Mouse (Mus musculus): ENCODE data around the gene Adamts9. TPM values are rescaled to one million over a fixed set of nuclear protein-coding genes. Genes with fewer than 3 reads are reported as not detected.

The Adamts9 gene
- polyA plus RNA-seq, 1 experiment from 2014 or later, result 5.1 TPM

DNA sequence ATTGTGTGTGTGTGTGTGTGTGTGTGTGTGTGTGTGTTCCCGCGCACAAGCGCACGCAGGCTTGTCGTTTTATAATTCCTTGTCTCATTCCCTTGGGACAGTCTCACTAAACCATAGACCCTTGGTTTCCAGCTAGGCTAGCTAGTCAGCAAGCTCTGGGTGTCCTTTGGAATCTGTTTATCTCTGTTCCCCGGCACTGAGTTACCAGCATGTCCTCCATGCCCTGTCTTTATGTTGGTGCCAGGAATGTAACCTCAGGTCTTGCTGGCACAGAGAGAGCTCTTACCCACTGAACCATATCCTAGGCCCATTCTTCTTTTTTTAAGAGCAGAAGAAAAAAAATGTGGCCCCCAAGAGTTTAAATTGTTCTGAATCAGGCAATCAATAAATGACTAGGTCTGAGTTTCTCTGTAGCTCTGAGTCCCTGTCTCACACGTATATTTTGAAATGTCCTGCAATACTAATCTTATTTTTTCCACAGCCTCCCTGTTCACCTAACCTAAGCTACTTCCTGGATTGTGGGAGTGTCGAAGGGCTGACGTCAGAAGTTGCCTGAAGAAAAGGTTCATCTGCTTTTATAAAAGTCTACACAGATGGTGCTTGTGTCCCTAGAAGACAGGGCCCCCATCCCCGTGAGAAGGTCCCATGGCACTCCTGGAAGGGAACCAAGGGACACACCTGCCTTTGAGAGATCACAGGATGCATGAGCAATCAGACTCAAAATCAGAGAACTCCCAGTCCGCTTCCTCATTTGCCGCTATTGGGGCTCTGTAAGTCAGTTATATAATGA is 84.4 kb downstream of the Adamts9 start:
- Histone ChIP-seq H3K27me3 (replicated peaks) (no peaks in the 10 kb centered on the region), H3K9me3 (no peaks in the 10 kb centered on the region), H3K9ac (no peak overlapping the region), H3K27ac (replicated peaks) (no peak overlapping the region), H3K4me3 (no peak overlapping the region), H3K4me1 (peaks cover 53% of the 10 kb centered on the region), H3K4me2 (no peak overlapping the region), H3K36me3 (peaks cover 48% of the 10 kb centered on the region)
- 74% methylated on average over 12 of the region's 12 CpGs for WGBS
- no peak for ATAC-seq (ENCODE audit: extremely low read depth, insufficient number of reproducible peaks, low FRiP score, low TSS enrichment)

DNA sequence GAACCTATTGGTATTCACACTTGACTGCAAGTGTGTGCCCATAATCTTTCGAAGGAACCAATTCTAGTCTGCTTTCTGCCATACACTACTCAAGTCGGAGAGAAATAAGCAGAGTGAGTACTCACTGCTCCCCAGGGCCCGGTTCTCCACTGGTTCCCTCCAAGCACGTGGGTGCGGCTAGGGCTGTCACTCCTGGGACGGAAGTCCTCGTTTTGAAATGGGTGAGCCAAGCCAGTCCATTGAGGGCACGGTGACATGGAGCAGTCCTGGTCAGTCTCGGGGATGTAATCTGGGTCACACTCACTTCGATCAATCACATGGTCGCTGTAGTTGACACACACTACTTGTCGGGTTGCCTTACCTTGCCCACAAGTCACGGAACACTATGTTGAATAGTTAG is 85.5 kb downstream of the Adamts9 start:
- no peak overlapping the region for H3K9ac ChIP-seq
- WGBS, result 86% methylated on average over 13 of the region's 13 CpGs
- no peak overlapping the region for H3K27ac ChIP-seq (replicated peaks)
- H3K4me2 ChIP-seq, result no peak overlapping the region
- H3K27me3 ChIP-seq (replicated peaks), result no peaks in the 10 kb centered on the region
- H3K4me1 ChIP-seq, result peaks cover 42% of the 10 kb centered on the region
- no peak overlapping the region for H3K4me3 ChIP-seq
- H3K36me3 ChIP-seq, result peaks cover 43% of the 10 kb centered on the region
- H3K9me3 ChIP-seq, result no peaks in the 10 kb centered on the region
- ATAC-seq (ENCODE audit: extremely low read depth, insufficient number of reproducible peaks, low FRiP score, low TSS enrichment), result no peak

DNA sequence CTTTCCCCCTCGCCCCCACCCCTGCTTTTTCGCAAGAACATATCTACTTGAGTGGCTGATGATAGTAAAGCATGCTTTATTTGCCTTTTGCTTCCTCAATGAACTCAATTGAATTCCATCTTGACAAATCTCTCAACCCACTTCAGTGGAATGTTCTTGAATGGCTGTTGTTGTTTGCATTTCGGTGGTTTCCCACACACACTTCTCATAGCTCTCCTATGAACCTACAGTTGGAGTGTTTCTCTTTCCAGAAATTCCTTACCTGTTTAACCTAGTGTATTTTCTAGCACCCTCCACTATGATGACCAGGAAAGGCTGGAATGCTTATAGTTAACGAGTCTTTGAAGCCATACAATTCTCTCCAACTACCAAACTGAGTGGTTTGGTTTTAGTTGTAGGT is 88.4 kb downstream of the Adamts9 start:
- no peak overlapping the region for H3K9ac ChIP-seq
- no peak overlapping the region for H3K4me2 ChIP-seq
- H3K4me3 ChIP-seq, result no peak overlapping the region
- H3K27ac ChIP-seq (replicated peaks), result no peak overlapping the region
- H3K36me3 ChIP-seq, result peaks cover 46% of the 10 kb centered on the region
- 67% methylated on average over 4 of the region's 4 CpGs for WGBS
- ATAC-seq (ENCODE audit: extremely low read depth, insufficient number of reproducible peaks, low FRiP score, low TSS enrichment), result no peak
- H3K4me1 ChIP-seq, result peaks cover 41% of the 10 kb centered on the region
- H3K27me3 ChIP-seq (replicated peaks), result no peaks in the 10 kb centered on the region
- H3K9me3 ChIP-seq, result no peaks in the 10 kb centered on the region

DNA sequence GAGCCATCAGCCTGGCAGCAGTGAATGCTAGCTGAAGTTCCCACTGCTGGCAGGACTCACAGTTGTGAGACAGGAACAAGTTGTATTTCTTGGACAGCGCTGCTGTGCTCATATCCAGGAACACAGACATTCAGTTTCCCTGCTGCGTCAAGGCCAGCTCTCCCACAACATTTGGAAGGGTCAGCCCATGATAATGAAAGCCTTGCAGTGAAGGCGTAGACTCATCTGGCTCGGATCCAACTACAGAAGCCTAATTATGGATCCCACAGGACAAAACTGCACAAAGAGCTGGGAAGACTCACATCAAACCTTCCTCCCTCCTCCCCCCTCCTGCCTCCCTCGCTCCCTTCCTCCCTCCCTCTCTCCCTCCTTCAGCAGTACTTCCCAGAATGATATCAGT is 93.0 kb downstream of the Adamts9 start:
- ATAC-seq (ENCODE audit: extremely low read depth, insufficient number of reproducible peaks, low FRiP score, low TSS enrichment), result peak; percentile 67
- H3K36me3 ChIP-seq, result peaks cover 35% of the 10 kb centered on the region
- H3K4me2 ChIP-seq, result peak overlapping the region; percentile 45
- H3K9me3 ChIP-seq, result no peaks in the 10 kb centered on the region
- peak overlapping the region; percentile 50 for H3K9ac ChIP-seq
- peaks cover 53% of the 10 kb centered on the region for H3K4me1 ChIP-seq
- no peaks in the 10 kb centered on the region for H3K27me3 ChIP-seq (replicated peaks)
- WGBS, result 7% methylated on average over 5 of the region's 5 CpGs
- peak overlapping the region; percentile 86 for H3K27ac ChIP-seq (replicated peaks)
- no peak overlapping the region for H3K4me3 ChIP-seq

DNA sequence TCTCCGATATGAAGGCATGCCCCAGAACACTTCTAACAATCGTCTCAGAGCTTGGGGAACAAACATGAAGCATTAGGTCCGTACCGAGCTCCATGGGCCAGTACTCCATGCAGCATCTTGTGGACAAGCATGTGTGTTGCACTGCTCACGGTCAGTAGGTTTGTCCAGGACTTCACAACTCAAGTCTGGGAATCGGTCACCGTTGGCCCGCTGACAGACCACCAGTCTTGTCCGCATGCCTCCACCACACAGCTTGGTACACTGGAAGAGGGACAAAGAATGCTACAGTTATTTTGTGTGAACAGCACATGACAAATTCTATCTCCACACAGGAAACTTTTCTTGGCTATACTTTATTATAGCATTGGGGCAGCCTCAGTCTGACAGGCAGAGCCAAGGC is 94.1 kb downstream of the Adamts9 start:
- Histone ChIP-seq H3K36me3 (peaks cover 41% of the 10 kb centered on the region), H3K27ac (replicated peaks) (peak overlapping the region; percentile 73), H3K4me3 (no peak overlapping the region), H3K9ac (no peak overlapping the region), H3K27me3 (replicated peaks) (no peaks in the 10 kb centered on the region), H3K4me2 (no peak overlapping the region), H3K4me1 (peaks cover 46% of the 10 kb centered on the region), H3K9me3 (no peaks in the 10 kb centered on the region)
- WGBS, result 82% methylated on average over 9 of the region's 9 CpGs
- ATAC-seq (ENCODE audit: extremely low read depth, insufficient number of reproducible peaks, low FRiP score, low TSS enrichment), result no peak

DNA sequence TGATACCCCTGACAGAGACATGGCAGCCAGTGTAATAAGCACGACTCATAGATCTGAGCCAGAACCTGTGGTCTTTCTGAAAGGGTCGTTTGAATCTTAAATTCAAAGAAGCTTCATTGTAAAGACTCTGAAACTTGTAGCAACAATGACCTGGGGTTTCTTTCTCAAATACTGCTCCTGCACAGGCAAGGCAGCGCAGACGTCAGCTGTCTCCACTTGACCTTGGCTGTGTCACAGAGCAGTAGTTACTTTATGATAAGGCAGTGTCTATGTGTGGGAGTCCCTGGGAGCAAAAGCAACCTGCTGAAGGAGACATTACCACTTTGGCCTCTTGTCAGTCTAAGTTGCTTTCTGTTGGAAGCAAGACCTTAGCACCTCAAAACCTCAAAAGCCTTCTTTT is 96.7 kb downstream of the Adamts9 start:
- WGBS, result 27% methylated on average over 4 of the region's 4 CpGs
- H3K4me1 ChIP-seq, result peaks cover 54% of the 10 kb centered on the region
- peak overlapping the region; percentile 73 for H3K27ac ChIP-seq (replicated peaks)
- no peaks in the 10 kb centered on the region for H3K27me3 ChIP-seq (replicated peaks)
- H3K4me3 ChIP-seq, result no peak overlapping the region
- no peak for ATAC-seq (ENCODE audit: extremely low read depth, insufficient number of reproducible peaks, low FRiP score, low TSS enrichment)
- no peak overlapping the region for H3K4me2 ChIP-seq
- H3K9me3 ChIP-seq, result no peaks in the 10 kb centered on the region
- H3K36me3 ChIP-seq, result peaks cover 27% of the 10 kb centered on the region
- no peak overlapping the region for H3K9ac ChIP-seq

DNA sequence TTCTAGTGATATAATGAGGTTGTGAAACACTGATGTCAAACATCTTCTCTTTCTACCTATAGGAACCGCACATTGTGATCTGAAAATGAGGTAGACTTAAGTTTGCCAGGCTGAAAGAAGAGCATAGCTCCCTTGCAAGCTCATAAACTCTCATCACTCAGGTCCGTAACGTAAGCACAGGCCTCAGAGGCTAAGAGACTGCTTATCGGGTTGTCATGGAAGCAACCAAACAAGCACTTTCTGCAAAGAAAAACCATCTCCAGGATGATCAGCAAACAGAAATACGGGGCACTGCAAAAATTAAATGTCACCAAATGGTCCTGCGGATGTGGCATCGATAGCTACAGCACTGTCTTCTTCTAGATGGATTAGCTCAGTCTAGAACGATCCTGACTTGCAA is 97.4 kb downstream of the Adamts9 start:
- Histone ChIP-seq H3K9ac (no peak overlapping the region), H3K9me3 (no peaks in the 10 kb centered on the region), H3K36me3 (peaks cover 27% of the 10 kb centered on the region), H3K4me3 (no peak overlapping the region), H3K4me2 (no peak overlapping the region), H3K27me3 (replicated peaks) (no peaks in the 10 kb centered on the region), H3K4me1 (peaks cover 47% of the 10 kb centered on the region), H3K27ac (replicated peaks) (peak overlapping the region; percentile 73)
- whole genome bisulfite sequencing, result 61% methylated on average over 8 of the region's 8 CpGs
- no peak for ATAC-seq (ENCODE audit: extremely low read depth, insufficient number of reproducible peaks, low FRiP score, low TSS enrichment)

DNA sequence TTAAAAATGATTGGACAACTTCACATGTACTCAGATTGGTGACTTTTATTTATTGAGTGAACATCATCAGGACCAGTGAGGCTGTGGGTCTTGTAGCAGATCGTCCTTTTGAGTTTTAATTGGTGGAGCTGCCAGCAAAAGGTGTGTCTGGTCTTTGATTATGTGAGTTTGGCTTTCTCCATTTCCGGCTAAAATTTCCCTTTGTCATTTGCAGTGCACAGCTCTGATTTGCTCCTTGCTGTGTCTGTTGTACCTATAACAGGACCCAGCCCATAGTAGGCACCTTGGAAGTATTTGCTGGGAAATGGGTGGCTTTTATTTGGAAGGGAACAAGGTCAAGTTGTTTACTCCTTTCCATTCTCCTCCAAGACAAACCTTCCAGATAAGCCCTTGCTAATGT is 99.8 kb downstream of the Adamts9 start:
- Histone ChIP-seq H3K4me3 (no peak overlapping the region), H3K27ac (replicated peaks) (no peak overlapping the region), H3K36me3 (peaks cover 21% of the 10 kb centered on the region), H3K27me3 (replicated peaks) (no peaks in the 10 kb centered on the region), H3K9ac (no peak overlapping the region), H3K4me1 (peaks cover 28% of the 10 kb centered on the region), H3K4me2 (no peak overlapping the region), H3K9me3 (no peaks in the 10 kb centered on the region)
- ATAC-seq (ENCODE audit: extremely low read depth, insufficient number of reproducible peaks, low FRiP score, low TSS enrichment), result no peak
- WGBS, result 74% methylated on average over 2 of the region's 2 CpGs

DNA sequence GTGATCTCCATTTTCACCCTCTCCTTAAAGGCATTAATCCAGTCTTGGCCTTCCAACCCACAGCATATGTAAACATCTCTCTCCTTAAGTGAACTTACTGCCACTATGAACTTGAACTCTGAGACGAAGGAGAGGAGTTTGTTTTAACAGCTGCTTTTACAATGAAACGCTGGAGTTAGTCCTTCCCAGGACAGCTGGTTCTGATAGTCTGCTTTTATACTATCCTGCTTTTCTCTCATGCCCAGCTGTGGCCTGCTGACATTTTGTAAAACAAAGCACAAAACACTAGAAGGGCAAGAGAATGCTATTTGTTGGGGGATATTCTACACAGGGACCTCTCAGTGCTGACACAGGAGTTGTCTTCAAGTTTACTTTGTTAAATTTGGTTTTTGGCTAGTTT is 101.3 kb downstream of the Adamts9 start:
- H3K4me2 ChIP-seq, result no peak overlapping the region
- no peak overlapping the region for H3K9ac ChIP-seq
- H3K9me3 ChIP-seq, result no peaks in the 10 kb centered on the region
- H3K36me3 ChIP-seq, result peaks cover 16% of the 10 kb centered on the region
- H3K4me3 ChIP-seq, result no peak overlapping the region
- ATAC-seq (ENCODE audit: extremely low read depth, insufficient number of reproducible peaks, low FRiP score, low TSS enrichment), result no peak
- no peak overlapping the region for H3K27ac ChIP-seq (replicated peaks)
- WGBS, result 33% methylated on average over 2 of the region's 2 CpGs
- no peaks in the 10 kb centered on the region for H3K27me3 ChIP-seq (replicated peaks)
- H3K4me1 ChIP-seq, result peaks cover 24% of the 10 kb centered on the region

DNA sequence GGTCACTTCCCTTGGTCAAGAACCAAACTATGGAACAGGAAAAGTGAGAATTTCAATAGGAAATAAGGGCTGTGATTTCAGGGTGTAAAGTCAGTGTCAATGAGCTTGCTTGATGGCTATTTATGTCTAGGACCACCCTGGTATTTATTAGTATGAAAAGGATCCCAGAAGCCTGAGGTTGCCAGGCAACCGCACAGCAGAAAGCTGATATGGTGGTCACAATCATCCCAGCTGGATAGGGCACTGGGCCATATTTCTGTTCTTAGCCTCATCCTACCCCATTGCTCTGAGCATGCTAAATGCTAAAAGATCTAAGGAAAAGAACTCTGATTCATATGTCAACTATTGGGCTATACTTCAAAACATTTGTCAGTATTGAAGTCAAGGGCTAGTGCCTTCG is 112.2 kb downstream of the Adamts9 start:
- 80% methylated on average over 2 of the region's 2 CpGs for WGBS
- H3K4me3 ChIP-seq, result no peak overlapping the region
- ATAC-seq (ENCODE audit: extremely low read depth, insufficient number of reproducible peaks, low FRiP score, low TSS enrichment), result no peak
- H3K27ac ChIP-seq (replicated peaks), result no peak overlapping the region
- H3K9me3 ChIP-seq, result no peaks in the 10 kb centered on the region
- no peaks in the 10 kb centered on the region for H3K27me3 ChIP-seq (replicated peaks)
- no peak overlapping the region for H3K4me2 ChIP-seq
- H3K4me1 ChIP-seq, result peaks cover 44% of the 10 kb centered on the region
- H3K36me3 ChIP-seq, result peaks cover 16% of the 10 kb centered on the region
- H3K9ac ChIP-seq, result no peak overlapping the region

DNA sequence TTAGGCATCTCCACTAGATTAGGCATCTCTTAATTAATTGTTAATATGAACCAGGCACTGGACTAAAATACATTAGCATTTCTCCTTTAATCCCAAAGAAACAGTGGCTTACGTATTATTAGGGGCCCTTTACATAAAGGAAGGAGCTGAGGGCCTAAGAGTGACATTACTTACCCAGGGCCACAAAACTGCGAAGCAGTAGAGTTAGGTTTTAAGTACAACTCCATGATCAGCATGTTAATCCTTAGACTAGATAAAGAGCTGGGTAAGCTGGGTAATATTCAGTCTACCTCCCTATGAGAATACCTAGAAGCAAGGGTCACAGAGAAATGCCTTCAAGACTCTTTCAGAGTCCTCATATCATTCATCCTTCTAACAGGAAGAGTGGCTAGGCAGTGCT is 114.1 kb downstream of the Adamts9 start:
- no peak overlapping the region for H3K27ac ChIP-seq (replicated peaks)
- peaks cover 37% of the 10 kb centered on the region for H3K4me1 ChIP-seq
- H3K9ac ChIP-seq, result no peak overlapping the region
- H3K4me2 ChIP-seq, result peak overlapping the region; percentile 35; the same call in 1 of the 2 replicates
- ATAC-seq (ENCODE audit: extremely low read depth, insufficient number of reproducible peaks, low FRiP score, low TSS enrichment), result no peak
- no peak overlapping the region for H3K4me3 ChIP-seq
- WGBS, result 89% methylated on average over 2 of the region's 2 CpGs
- H3K27me3 ChIP-seq (replicated peaks), result no peaks in the 10 kb centered on the region
- H3K9me3 ChIP-seq, result no peaks in the 10 kb centered on the region
- H3K36me3 ChIP-seq, result peaks cover 16% of the 10 kb centered on the region

DNA sequence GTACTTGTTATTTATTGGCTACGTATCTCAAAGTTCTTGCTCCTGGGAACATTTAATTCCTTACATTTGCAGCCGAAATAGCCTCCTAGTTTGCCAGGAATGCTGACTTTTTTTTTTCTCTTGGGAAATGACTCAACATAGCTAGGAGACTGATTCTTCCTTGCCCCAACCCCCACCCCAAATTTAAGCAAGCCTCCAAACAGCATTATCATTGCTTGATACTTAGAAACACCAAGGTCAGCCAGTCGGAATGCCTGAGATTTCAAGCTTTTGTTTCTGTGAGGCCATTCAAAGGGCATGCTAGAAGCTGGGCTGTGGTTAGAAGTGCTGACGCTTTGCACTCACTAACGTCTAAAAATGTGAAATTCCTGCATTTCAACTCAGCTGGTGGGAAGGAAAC is 115.9 kb downstream of the Adamts9 start:
- H3K27ac ChIP-seq (replicated peaks), result peak overlapping the region; percentile 61
- peaks cover 16% of the 10 kb centered on the region; the same call in 1 of the 2 replicates for H3K36me3 ChIP-seq
- H3K4me1 ChIP-seq, result peaks cover 37% of the 10 kb centered on the region
- peak overlapping the region; percentile 35 for H3K4me2 ChIP-seq
- H3K9me3 ChIP-seq, result no peaks in the 10 kb centered on the region
- no peak overlapping the region for H3K9ac ChIP-seq
- ATAC-seq (ENCODE audit: extremely low read depth, insufficient number of reproducible peaks, low FRiP score, low TSS enrichment), result no peak
- no peaks in the 10 kb centered on the region for H3K27me3 ChIP-seq (replicated peaks)
- WGBS, result 27% methylated on average over 5 of the region's 5 CpGs
- peak overlapping the region; percentile 17; the same call in 1 of the 2 replicates for H3K4me3 ChIP-seq
